Mouse (Mus musculus): ENCODE measurements around the gene Eepd1. TPM values are rescaled to one million over a fixed set of nuclear protein-coding genes. Genes with fewer than 3 reads are reported as not detected.
"Not testable (repeated sequence)": the region's sequence is repeated elsewhere in the genome, so short reads cannot be mapped to it uniquely, and the experiment has no call there.

Gene Eepd1
- not detected in 2 replicates for polyA plus RNA-seq (2012; ENCODE audit: insufficient read depth, insufficient read length, low replicate concordance, missing spikeins)

DNA sequence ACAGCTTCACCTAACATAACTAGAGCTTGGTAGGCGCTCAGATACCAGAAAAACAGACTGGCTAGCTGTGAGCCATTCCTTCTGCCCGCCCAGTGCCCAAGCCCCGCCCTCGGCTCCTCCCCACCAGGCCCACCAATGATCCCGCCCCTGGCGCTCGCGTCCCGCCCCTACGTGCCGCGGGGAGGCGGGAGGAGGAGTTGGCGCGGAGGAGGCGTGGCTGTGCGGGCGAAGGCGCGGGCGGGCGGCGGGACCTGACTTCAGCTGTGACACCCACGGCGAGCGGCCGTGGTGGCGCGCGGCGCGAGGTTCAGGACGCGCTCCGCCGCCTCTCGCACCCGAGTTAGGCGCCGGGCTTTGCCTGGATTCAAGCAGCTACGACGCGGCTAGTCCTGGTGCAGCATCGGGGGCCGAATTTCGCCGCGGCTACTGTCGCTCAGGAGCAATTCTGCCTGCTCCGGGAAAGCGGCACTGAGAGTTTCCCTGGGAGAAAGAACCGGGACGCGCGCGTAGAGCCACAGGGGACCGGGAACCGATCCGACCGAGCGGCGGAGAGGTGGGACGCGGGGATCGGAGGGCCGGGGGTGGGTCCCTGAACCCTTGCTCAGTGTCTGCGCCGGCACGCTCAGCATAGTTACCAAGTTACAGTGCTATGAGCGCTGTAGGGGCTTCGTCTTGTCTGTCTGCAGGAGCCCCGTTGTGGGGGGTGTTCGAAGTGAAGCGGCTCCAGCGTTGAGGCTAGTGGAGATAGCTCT lies at the start of gene Eepd1:
Eepd1 (plus strand) TSS at position 204 of the 752 bp plus-strand sequence.
- WGBS, result under 1% methylated on average over 75 of the region's 75 CpGs
- H3K27ac ChIP-seq (ENCODE audit: insufficient read depth, low read depth, low read length), result peak within 1 kb of the TSS; percentile 66
- H3K4me1 ChIP-seq (ENCODE audit: control insufficient read depth, insufficient read depth, low read length), result peaks cover 14% of the 10 kb centered on the region
- peak within 1 kb of the TSS; percentile 84 for H3K4me3 ChIP-seq (ENCODE audit: insufficient read depth, low read depth, low read length)
- TF ChIP-seq POLR2A (IDR thresholded peaks at IDR 0.05; ENCODE audit: insufficient read depth, low read depth, low read length) (peak; percentile 92), CTCF (IDR thresholded peaks at IDR 0.05; ENCODE audit: insufficient read depth, low read depth, low read length) (no peak)

DNA sequence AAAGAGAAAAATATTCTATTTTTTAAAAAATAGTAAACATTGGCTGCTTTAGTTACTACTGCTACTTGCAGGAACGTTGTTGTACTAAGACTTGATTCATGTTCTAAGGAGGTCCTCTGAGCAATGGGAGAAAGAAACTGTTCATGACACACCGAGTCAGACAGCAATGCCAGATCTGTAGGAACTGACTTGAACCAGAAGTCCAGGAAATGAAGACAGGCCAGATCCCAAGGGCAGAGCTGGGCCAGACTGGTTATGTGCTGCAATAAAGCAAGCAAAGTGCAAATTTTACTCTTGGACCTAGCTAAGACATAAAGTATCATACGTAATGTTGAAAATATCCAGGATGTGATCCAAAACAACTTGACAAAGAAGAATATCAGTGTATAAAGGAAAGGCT lies 42.5 kb upstream of the Eepd1 start:
- 90% methylated on average over 3 of the region's 3 CpGs for WGBS
- Histone ChIP-seq H3K4me1 (ENCODE audit: control insufficient read depth, insufficient read depth, low read length) (no peaks in the 10 kb centered on the region), H3K4me3 (ENCODE audit: insufficient read depth, low read depth, low read length) (no peak overlapping the region), H3K27ac (ENCODE audit: insufficient read depth, low read depth, low read length) (no peak overlapping the region)
- no peak for TF ChIP-seq CTCF (IDR thresholded peaks at IDR 0.05; ENCODE audit: insufficient read depth, low read depth, low read length)
- TF ChIP-seq POLR2A (IDR thresholded peaks at IDR 0.05; ENCODE audit: insufficient read depth, low read depth, low read length), result no peak

DNA sequence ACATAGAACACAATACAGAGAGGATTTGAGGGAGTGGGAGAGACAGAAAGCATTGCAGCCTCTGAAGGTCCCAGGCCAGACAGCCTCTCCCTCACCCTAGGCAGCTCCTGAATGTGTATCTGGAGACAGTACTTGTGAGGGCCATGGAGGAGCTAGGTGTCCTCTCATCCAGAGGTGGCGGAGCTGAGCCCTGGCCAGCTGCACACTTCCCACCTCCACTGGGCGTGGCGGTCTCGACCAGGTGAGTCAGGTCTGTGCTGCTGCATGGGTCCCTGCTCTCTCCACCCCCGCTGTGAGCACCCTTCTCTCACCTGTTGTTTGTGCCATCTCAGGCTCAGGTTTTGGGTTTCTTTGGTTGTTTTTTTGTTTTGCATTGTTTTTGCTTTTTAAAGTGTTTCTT lies 41.3 kb upstream of the Eepd1 start:
- WGBS, result 95% methylated on average over 5 of the region's 5 CpGs
- not testable (repeated sequence) for H3K4me1 ChIP-seq (ENCODE audit: control insufficient read depth, insufficient read depth, low read length); H3K27ac ChIP-seq (ENCODE audit: insufficient read depth, low read depth, low read length); H3K4me3 ChIP-seq (ENCODE audit: insufficient read depth, low read depth, low read length)

- TF ChIP-seq CTCF (IDR thresholded peaks at IDR 0.05; ENCODE audit: insufficient read depth, low read depth, low read length) (no peak), POLR2A (IDR thresholded peaks at IDR 0.05; ENCODE audit: insufficient read depth, low read depth, low read length) (no peak)
- no peaks in the 10 kb centered on the region for H3K4me1 ChIP-seq (ENCODE audit: control insufficient read depth, insufficient read depth, low read length)
- H3K27ac ChIP-seq (ENCODE audit: insufficient read depth, low read depth, low read length), result no peak overlapping the region
- H3K4me3 ChIP-seq (ENCODE audit: insufficient read depth, low read depth, low read length), result no peak overlapping the region
Measured at GRCm38 (mm10) chr9:25442041-25442440, 39.3 kb upstream of the Eepd1 start.

DNA sequence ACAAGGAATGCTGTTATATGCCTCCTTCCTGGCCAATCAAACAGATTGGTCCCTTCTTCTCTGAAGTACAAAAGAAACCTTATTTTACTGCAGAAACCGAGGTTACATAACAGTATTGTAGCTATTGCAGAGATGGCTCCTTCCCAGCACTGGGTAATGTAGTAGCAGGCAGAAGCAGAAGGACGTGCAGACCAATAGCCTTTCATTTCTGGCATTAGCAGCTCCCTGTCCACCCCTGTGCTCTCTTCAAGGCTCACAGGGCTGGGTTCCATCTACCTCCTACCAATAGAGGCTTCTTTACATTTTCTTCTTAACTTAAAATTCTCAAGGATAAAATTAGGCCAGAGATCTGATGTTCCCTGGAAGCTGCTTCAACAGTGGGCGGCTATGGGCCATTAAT lies 38.3 kb upstream of the Eepd1 start:
- no peak for TF ChIP-seq CTCF (IDR thresholded peaks at IDR 0.05; ENCODE audit: insufficient read depth, low read depth, low read length)
- no peak for TF ChIP-seq POLR2A (IDR thresholded peaks at IDR 0.05; ENCODE audit: insufficient read depth, low read depth, low read length)
- no peaks in the 10 kb centered on the region for H3K4me1 ChIP-seq (ENCODE audit: control insufficient read depth, insufficient read depth, low read length)
- 68% methylated on average over 3 of the region's 3 CpGs for WGBS
- H3K27ac ChIP-seq (ENCODE audit: insufficient read depth, low read depth, low read length), result no peak overlapping the region
- no peak overlapping the region for H3K4me3 ChIP-seq (ENCODE audit: insufficient read depth, low read depth, low read length)

GRCm38 (mm10) chr9:25443546-25443945 lies 37.8 kb upstream of the Eepd1 start:
- TF ChIP-seq POLR2A (IDR thresholded peaks at IDR 0.05; ENCODE audit: insufficient read depth, low read depth, low read length) (no peak), CTCF (IDR thresholded peaks at IDR 0.05; ENCODE audit: insufficient read depth, low read depth, low read length) (no peak)
- no peak overlapping the region for H3K27ac ChIP-seq (ENCODE audit: insufficient read depth, low read depth, low read length)
- H3K4me3 ChIP-seq (ENCODE audit: insufficient read depth, low read depth, low read length), result no peak overlapping the region
- H3K4me1 ChIP-seq (ENCODE audit: control insufficient read depth, insufficient read depth, low read length), result no peaks in the 10 kb centered on the region

- 63% methylated on average over 4 of the region's 4 CpGs for WGBS
- TF ChIP-seq POLR2A (IDR thresholded peaks at IDR 0.05; ENCODE audit: insufficient read depth, low read depth, low read length) (no peak), CTCF (IDR thresholded peaks at IDR 0.05; ENCODE audit: insufficient read depth, low read depth, low read length) (no peak)
- Histone ChIP-seq H3K4me3 (ENCODE audit: insufficient read depth, low read depth, low read length) (no peak overlapping the region), H3K4me1 (ENCODE audit: control insufficient read depth, insufficient read depth, low read length) (no peaks in the 10 kb centered on the region), H3K27ac (ENCODE audit: insufficient read depth, low read depth, low read length) (no peak overlapping the region)
Measured at GRCm38 (mm10) chr9:25450394-25450793, 31.0 kb upstream of the Eepd1 start.

DNA sequence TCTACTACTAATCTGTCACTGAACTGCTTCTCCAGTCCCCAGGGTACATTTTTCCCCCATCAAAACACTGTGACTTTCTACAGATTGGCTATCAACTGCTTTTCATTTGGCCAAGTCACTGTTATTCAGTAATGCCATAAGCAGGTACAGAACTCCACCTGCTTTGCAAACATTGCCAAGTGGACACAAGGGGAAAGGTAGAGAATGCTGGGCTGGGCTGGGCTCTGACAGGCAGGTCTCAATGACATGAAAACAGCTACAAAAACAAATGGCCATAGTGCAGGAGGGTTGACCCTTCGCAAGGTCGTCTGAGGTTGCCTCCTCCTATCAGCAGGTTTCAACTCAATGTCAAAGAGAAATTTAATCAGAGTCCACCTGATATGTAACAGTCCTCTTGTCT lies 26.3 kb upstream of the Eepd1 start:
- no peak overlapping the region for H3K27ac ChIP-seq (ENCODE audit: insufficient read depth, low read depth, low read length)
- 84% methylated on average over 2 of the region's 2 CpGs for WGBS
- TF ChIP-seq POLR2A (IDR thresholded peaks at IDR 0.05; ENCODE audit: insufficient read depth, low read depth, low read length) (no peak), CTCF (IDR thresholded peaks at IDR 0.05; ENCODE audit: insufficient read depth, low read depth, low read length) (no peak)
- no peaks in the 10 kb centered on the region for H3K4me1 ChIP-seq (ENCODE audit: control insufficient read depth, insufficient read depth, low read length)
- no peak overlapping the region for H3K4me3 ChIP-seq (ENCODE audit: insufficient read depth, low read depth, low read length)

DNA sequence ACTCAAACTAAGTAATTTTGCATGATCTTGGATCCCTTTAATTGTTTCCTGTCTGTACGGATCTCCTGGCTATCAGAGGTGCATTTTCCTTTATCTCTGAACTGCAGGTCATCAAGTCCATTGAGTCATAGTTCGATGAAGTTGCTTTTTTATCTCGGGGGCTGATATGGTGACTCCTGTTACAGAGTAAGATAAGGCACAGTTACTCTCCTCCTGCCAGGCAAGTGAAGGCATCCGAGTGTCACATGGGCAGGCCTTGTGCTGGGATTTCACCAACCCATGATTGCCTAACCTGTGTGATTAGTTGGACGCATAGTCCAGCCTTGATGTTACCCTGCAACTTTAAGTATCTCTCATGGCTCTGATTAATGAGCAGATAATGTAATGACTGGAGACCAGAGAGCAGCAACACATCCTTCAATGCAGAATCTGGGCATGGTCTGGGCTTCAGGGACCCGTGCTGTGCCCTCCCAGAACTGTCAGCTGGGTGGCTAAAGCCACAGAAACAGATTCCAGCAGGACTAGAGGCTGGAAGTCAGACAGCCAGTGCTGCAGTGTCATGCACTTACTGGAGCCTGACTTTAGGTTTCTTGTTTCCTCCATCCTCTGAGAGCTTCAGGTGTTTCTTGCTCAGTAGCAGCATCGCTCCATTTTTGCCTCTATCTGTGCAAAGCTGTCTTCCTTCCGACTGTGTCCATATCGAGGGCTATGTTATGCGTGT lies 20.4 kb upstream of the Eepd1 start:
- TF ChIP-seq POLR2A (IDR thresholded peaks at IDR 0.05; ENCODE audit: insufficient read depth, low read depth, low read length) (no peak), CTCF (IDR thresholded peaks at IDR 0.05; ENCODE audit: insufficient read depth, low read depth, low read length) (no peak)
- no peak overlapping the region for H3K4me3 ChIP-seq (ENCODE audit: insufficient read depth, low read depth, low read length)
- H3K4me1 ChIP-seq (ENCODE audit: control insufficient read depth, insufficient read depth, low read length), result no peaks in the 10 kb centered on the region
- no peak overlapping the region for H3K27ac ChIP-seq (ENCODE audit: insufficient read depth, low read depth, low read length)
- 92% methylated on average over 10 of the region's 10 CpGs for WGBS
